Mouse (Mus musculus): Measurements from ENCODE around the gene Olfr703.

DNA sequence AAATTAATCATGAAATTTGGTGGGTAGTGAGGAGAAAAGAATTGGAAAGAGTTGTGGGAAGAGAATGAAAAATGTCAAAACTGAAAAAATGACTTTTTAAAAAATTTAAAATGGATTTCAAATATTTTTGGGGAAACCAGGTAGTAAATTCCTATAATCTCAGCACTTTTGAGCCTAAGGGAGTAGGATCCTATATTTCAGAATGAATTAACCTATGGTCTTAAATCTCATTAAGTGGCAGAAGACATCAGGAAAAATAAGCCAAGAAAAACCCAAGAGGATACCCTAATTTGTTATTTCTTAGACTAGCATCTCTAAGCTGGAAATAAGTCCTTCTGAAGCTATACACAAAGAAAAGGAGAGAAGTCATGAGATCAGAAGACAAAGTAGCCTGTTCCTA is 19.7 kb downstream of the Olfr703 start, which contains the start of gene Olfr704:
- TF ChIP-seq CTCF (IDR thresholded peaks at IDR 0.05; ENCODE audit: control insufficient read depth, insufficient read depth, insufficient read length): no peak
- TF ChIP-seq MYOG (IDR thresholded peaks at IDR 0.05; ENCODE audit: control insufficient read depth, extremely low read depth, insufficient read length): no peak
